Mouse (Mus musculus) intestine, embryonic 14.5 days (tissue): ENCODE data around the gene Rgl2. TPM values are rescaled to one million over a fixed set of nuclear protein-coding genes. Genes with fewer than 3 reads are reported as not detected.

Experiments
- ATAC-seq: fragments of 200-750 bp; cut with Nextera tagmentation; replicated peaks from 2 replicates; pipeline ENCODE4 v1.8.0; 2017; ENCODE audit warnings: low read depth, moderate number of reproducible peaks, moderate TSS enrichment, moderate library complexity; ENCODE audit not compliant: low FRiP score, low TSS enrichment
- DNase-seq: peaks from one replicate; pipeline ENCODE4 v3.0.0-alpha.2; 2018; ENCODE audit warnings: low spot score
- H3K27ac ChIP-seq: fragments of 300-500 bp; sonication (generic); 2 replicates; pipeline ENCODE4 v1.5.1; 2014; ENCODE audit warnings: low read depth, mild to moderate bottlenecking, control low read depth
- H3K27me3 ChIP-seq: fragments of 300-500 bp; sonication (generic); replicated peaks from 2 replicates; pipeline ENCODE4 v1.6.1; 2014; ENCODE audit warnings: low read length, control low read depth; ENCODE audit not compliant: control insufficient read depth, insufficient read depth
- H3K36me3 ChIP-seq: fragments of 300-500 bp; sonication (generic); 2 replicates; pipeline ENCODE4 v1.6.1; 2014; ENCODE audit warnings: low read length, control low read depth; ENCODE audit not compliant: control insufficient read depth, insufficient read depth
- H3K4me1 ChIP-seq: fragments of 300-500 bp; sonication (generic); replicated peaks from 2 replicates; pipeline ENCODE4 v1.6.1; 2014; ENCODE audit warnings: low read length, control low read depth, mixed read lengths; ENCODE audit not compliant: control insufficient read depth, insufficient read depth
- H3K4me2 ChIP-seq: fragments of 300-500 bp; sonication (generic); 2 replicates; pipeline ENCODE4 v1.6.1; 2014; ENCODE audit warnings: low read length
- H3K4me3 ChIP-seq: fragments of 300-500 bp; sonication (generic); 2 replicates; pipeline ENCODE4 v1.5.1; 2014; ENCODE audit warnings: low read depth, low read length, control low read depth, mixed read lengths
- H3K9ac ChIP-seq: fragments of 300-500 bp; sonication (generic); 2 replicates; pipeline ENCODE4 v1.6.1; 2014; ENCODE audit warnings: mild to moderate bottlenecking, low read length
- H3K9me3 ChIP-seq: fragments of 300-500 bp; sonication (generic); 2 replicates; pipeline ENCODE4 v1.6.1; 2016; ENCODE audit warnings: low read length, control low read depth; ENCODE audit not compliant: control insufficient read depth
- WGBS: fragments of 180-500 bp; shearing (Covaris S2); extraction: QIAGEN DNeasy Blood & Tissue Kit; methylation state at CpG from one replicate; pipeline ENCODE4 v1.1.7; 2014; 5-methylcytosine and 5-hydroxymethylcytosine counted together
- polyA plus RNA-seq: library from polyadenylated mRNA; unstranded; fragments of >200 nt; fragmentation: Nextera tagmentation; extraction: Ambion mirVana; gene quantifications from 2 replicates; pipeline ENCODE4 v1.2.1, GENCODE M21; 2014

Gene Rgl2
- polyA plus RNA-seq, 1 experiment from 2014 or later, result 34.5 TPM

- Histone ChIP-seq H3K4me1 (peaks cover 16% of the 10 kb centered on the region), H3K9me3 (no peaks in the 10 kb centered on the region), H3K36me3 (peaks cover 8% of the 10 kb centered on the region; the same call in 1 of the 2 replicates), H3K4me2 (no peak overlapping the region), H3K9ac (no peak overlapping the region), H3K27ac (no peak overlapping the region), H3K4me3 (no peak overlapping the region), H3K27me3 (no peaks in the 10 kb centered on the region)
- 74% methylated on average over 17 of the region's 17 CpGs for WGBS
- DNase-seq, result no peak
- no peak for ATAC-seq
Measured at GRCm38 (mm10) chr17:33926207-33926932, 3.0 kb upstream of the Rgl2 start.

- Histone ChIP-seq H3K27ac (no peak overlapping the region), H3K9me3 (no peaks in the 10 kb centered on the region), H3K36me3 (peaks cover 17% of the 10 kb centered on the region), H3K9ac (peak overlapping the region; percentile 55), H3K4me3 (peak overlapping the region; percentile 95), H3K4me2 (peak overlapping the region; percentile 98), H3K4me1 (peaks cover 17% of the 10 kb centered on the region), H3K27me3 (no peaks in the 10 kb centered on the region)
- 62% methylated on average over 21 of the region's 21 CpGs for WGBS
- no peak for ATAC-seq
- DNase-seq, result no peak
Measured at GRCm38 (mm10) chr17:33928251-33928947, 944 bp upstream of the Rgl2 start.

GRCm38 (mm10) chr17:33930280-33931158 lies 1.2 kb downstream of the Rgl2 start:
- peak; percentile 13; the same call in 1 of the 2 replicates for ATAC-seq
- Histone ChIP-seq H3K27ac (peak overlapping the region; percentile 89), H3K27me3 (no peaks in the 10 kb centered on the region), H3K4me2 (peak overlapping the region; percentile 98), H3K4me3 (peak overlapping the region; percentile 95), H3K4me1 (peaks cover 17% of the 10 kb centered on the region), H3K36me3 (peaks cover 29% of the 10 kb centered on the region), H3K9ac (peak overlapping the region; percentile 55), H3K9me3 (no peaks in the 10 kb centered on the region)
- peak; percentile 81 for DNase-seq
- under 1% methylated on average over 44 of the region's 45 CpGs for WGBS

GRCm38 (mm10) chr17:33931159-33931866 lies 2.0 kb downstream of the Rgl2 start:
- DNase-seq, result no peak
- Histone ChIP-seq H3K27ac (no peak overlapping the region), H3K4me2 (peak overlapping the region; percentile 98), H3K9ac (peak overlapping the region; percentile 55), H3K4me3 (peak overlapping the region; percentile 95), H3K36me3 (peaks cover 35% of the 10 kb centered on the region), H3K9me3 (no peaks in the 10 kb centered on the region), H3K27me3 (no peaks in the 10 kb centered on the region), H3K4me1 (peaks cover 17% of the 10 kb centered on the region)
- 34% methylated on average over 18 of the region's 18 CpGs for WGBS
- ATAC-seq, result no peak

- Histone ChIP-seq H3K4me1 (peaks cover 17% of the 10 kb centered on the region), H3K9ac (no peak overlapping the region), H3K9me3 (no peaks in the 10 kb centered on the region), H3K27ac (no peak overlapping the region), H3K36me3 (peaks cover 29% of the 10 kb centered on the region), H3K4me2 (no peak overlapping the region), H3K4me3 (no peak overlapping the region), H3K27me3 (no peaks in the 10 kb centered on the region)
- WGBS, result 93% methylated on average over 11 of the region's 11 CpGs
- no peak for DNase-seq
- no peak for ATAC-seq
Measured at GRCm38 (mm10) chr17:33931947-33932346, 2.6 kb downstream of the Rgl2 start.

- Histone ChIP-seq H3K27me3 (no peaks in the 10 kb centered on the region), H3K4me3 (no peak overlapping the region), H3K9ac (no peak overlapping the region), H3K27ac (no peak overlapping the region), H3K4me2 (no peak overlapping the region), H3K36me3 (peaks cover 29% of the 10 kb centered on the region), H3K4me1 (peaks cover 17% of the 10 kb centered on the region), H3K9me3 (no peaks in the 10 kb centered on the region)
- ATAC-seq (no peak), DNase-seq (no peak)
- WGBS, result 87% methylated on average over 14 of the region's 14 CpGs
Measured at GRCm38 (mm10) chr17:33932448-33932847, 3.1 kb downstream of the Rgl2 start.

GRCm38 (mm10) chr17:33932970-33933369 lies 3.6 kb downstream of the Rgl2 start:
- H3K27me3 ChIP-seq, result no peaks in the 10 kb centered on the region
- H3K9me3 ChIP-seq, result no peaks in the 10 kb centered on the region
- H3K4me3 ChIP-seq, result no peak overlapping the region
- DNase-seq (no peak), ATAC-seq (no peak)
- peaks cover 32% of the 10 kb centered on the region for H3K36me3 ChIP-seq
- no peak overlapping the region for H3K9ac ChIP-seq
- no peak overlapping the region for H3K27ac ChIP-seq
- H3K4me2 ChIP-seq, result no peak overlapping the region
- WGBS, result 94% methylated on average over 15 of the region's 15 CpGs
- H3K4me1 ChIP-seq, result peaks cover 17% of the 10 kb centered on the region
